Mouse (Mus musculus): ENCODE measurements at regions not wholly inside any gene's neighbourhood (a gene's known extent, or its start where the extent isn't known, plus 50 kb on each side); places are given as distances from the start of the nearest gene placed in this dataset.

- DNase-seq (ENCODE audit: extremely low spot score in 1 of 2, low spot score in 1 of 2) = no peak
These were observed 73.3 kb upstream of the Lrfn2 start for GRCm38 (mm10) chr17:48858891-48859290.

DNA sequence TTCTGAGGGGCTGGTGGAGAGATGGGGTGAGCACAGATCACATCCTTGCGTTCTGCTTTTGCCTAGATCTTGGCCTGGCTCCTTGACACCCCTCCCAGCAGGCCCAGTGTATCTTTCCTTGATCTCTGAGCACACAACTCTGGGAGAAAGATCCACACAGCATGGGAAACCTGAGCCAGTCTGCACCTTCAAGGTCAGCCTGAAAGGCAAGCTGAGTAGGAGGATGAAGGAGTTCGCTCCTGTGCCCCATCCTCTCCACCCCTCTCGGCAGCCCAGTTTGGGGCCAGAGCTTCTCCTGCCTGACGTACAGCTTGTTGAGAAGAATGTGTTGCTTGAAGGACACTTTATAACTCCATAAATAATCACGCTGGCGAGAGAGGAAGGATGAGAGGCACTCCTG lies 61.7 kb upstream of the Lrfn2 start:
- DNase-seq (ENCODE audit: extremely low spot score in 1 of 2, low spot score in 1 of 2) = no peak

- no peak for DNase-seq (ENCODE audit: extremely low spot score in 1 of 2, low spot score in 1 of 2)
These were observed 54.7 kb upstream of the Lrfn2 start for GRCm38 (mm10) chr17:48877505-48877904.

DNA sequence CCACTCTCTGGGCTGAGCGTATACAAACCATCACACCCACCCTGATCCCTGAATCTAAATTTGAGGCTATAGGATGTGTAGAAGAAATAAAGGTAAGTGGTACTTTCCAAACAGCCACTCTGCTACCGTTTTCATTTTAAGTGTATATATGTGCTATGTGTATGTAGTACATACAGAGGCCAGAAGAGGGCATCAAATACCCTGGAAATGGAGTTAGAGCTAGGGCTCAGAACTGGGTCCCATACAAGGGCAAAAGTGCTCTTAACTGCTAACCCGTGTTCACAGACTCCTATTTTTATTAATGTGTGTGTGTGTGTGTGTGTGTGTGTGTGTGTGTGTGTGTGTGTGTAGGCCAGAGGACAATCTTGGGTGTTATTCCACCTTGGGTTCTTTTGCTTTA lies 51.6 kb upstream of the Lrfn2 start:
- no peak for DNase-seq (ENCODE audit: extremely low spot score in 1 of 2, low spot score in 1 of 2)

GRCm38 (mm10) chr17:48881946-48882345 lies 50.2 kb upstream of the Lrfn2 start:
- DNase-seq (ENCODE audit: extremely low spot score in 1 of 2, low spot score in 1 of 2) = no peak
